Mouse (Mus musculus) heart, embryonic 11.5 days (tissue): ENCODE data around the gene Pde4b. TPM values are rescaled to one million over a fixed set of nuclear protein-coding genes. Genes with fewer than 3 reads are reported as not detected.
"Not testable (repeated sequence)": the region's sequence is repeated elsewhere in the genome, so short reads cannot be mapped to it uniquely, and the experiment has no call there.

ENCODE experiments used
- ATAC-seq: fragments of 200-750 bp; cut with Nextera tagmentation; replicated peaks from 2 replicates; pipeline ENCODE4 v1.8.0; 2017; ENCODE audit warnings: moderate library complexity; ENCODE audit not compliant: insufficient number of reproducible peaks, low FRiP score, low TSS enrichment
- H3K27ac ChIP-seq: fragments of 300-500 bp; sonication (generic); 2 replicates; pipeline ENCODE4 v1.5.1; 2014; ENCODE audit warnings: mild to moderate bottlenecking, low read depth, low read length
- H3K27me3 ChIP-seq: fragments of 300-500 bp; sonication (generic); 2 replicates; pipeline ENCODE4 v1.6.1; 2014; ENCODE audit warnings: mild to moderate bottlenecking, low read length, mixed read lengths; ENCODE audit not compliant: control insufficient read depth, insufficient read depth
- H3K36me3 ChIP-seq: fragments of 300-500 bp; sonication (generic); 2 replicates; pipeline ENCODE4 v1.6.1; 2014; ENCODE audit warnings: mild to moderate bottlenecking, low read length, moderate library complexity, mixed read lengths; ENCODE audit not compliant: control insufficient read depth, insufficient read depth
- H3K4me1 ChIP-seq: fragments of 300-500 bp; sonication (generic); 2 replicates; pipeline ENCODE4 v1.6.1; 2014; ENCODE audit warnings: low read length; ENCODE audit not compliant: control insufficient read depth, insufficient read depth
- H3K4me2 ChIP-seq: fragments of 300-500 bp; sonication (generic); 2 replicates; pipeline ENCODE4 v1.6.1; 2014; ENCODE audit warnings: mild to moderate bottlenecking, moderate library complexity
- H3K4me3 ChIP-seq: fragments of 300-500 bp; sonication (generic); 2 replicates; pipeline ENCODE4 v1.5.1; 2014; ENCODE audit warnings: low read depth, low read length
- H3K9ac ChIP-seq: fragments of 300-500 bp; sonication (generic); 2 replicates; pipeline ENCODE4 v1.6.1; 2014; ENCODE audit warnings: mild to moderate bottlenecking, low read depth, low read length, moderate library complexity
- H3K9me3 ChIP-seq: fragments of 300-500 bp; sonication (generic); replicated peaks from 2 replicates; pipeline ENCODE4 v1.6.1; 2016; ENCODE audit warnings: low read length; ENCODE audit not compliant: control insufficient read depth
- WGBS: fragments of 180-500 bp; shearing (Covaris S2); extraction: QIAGEN DNeasy Blood & Tissue Kit; methylation state at CpG from one replicate; pipeline ENCODE4 v1.1.7; 2014; ENCODE audit not compliant: insufficient replicate concordance; 5-methylcytosine and 5-hydroxymethylcytosine counted together
- polyA plus RNA-seq: library from polyadenylated mRNA; unstranded; fragments of >200 nt; fragmentation: Nextera tagmentation; extraction: Ambion mirVana; gene quantifications from 2 replicates; pipeline ENCODE4 v1.2.1, GENCODE M21; 2014

The Pde4b gene
- polyA plus RNA-seq, 1 experiment from 2014 or later: 23.9 TPM

- no peak overlapping the region for H3K9ac ChIP-seq
- no peak overlapping the region for H3K27ac ChIP-seq
- H3K36me3 ChIP-seq: no peaks in the 10 kb centered on the region
- no peak for ATAC-seq
- H3K9me3 ChIP-seq: no peaks in the 10 kb centered on the region
- H3K4me3 ChIP-seq: no peak overlapping the region
- 76% methylated on average over 11 of the region's 11 CpGs for WGBS
- no peak overlapping the region for H3K4me2 ChIP-seq
- peaks cover under 1% of the 10 kb centered on the region; the same call in 1 of the 2 replicates for H3K4me1 ChIP-seq
- no peaks in the 10 kb centered on the region for H3K27me3 ChIP-seq
Measured at GRCm38 (mm10) chr4:102491468-102492123, 404.3 kb downstream of the Pde4b start.

GRCm38 (mm10) chr4:102492911-102493310 is 405.6 kb downstream of the Pde4b start:
- no peak overlapping the region for H3K4me2 ChIP-seq
- ATAC-seq: no peak
- no peak overlapping the region for H3K27ac ChIP-seq
- H3K4me1 ChIP-seq: no peaks in the 10 kb centered on the region
- no peaks in the 10 kb centered on the region for H3K9me3 ChIP-seq
- WGBS: 86% methylated on average over 5 of the region's 5 CpGs
- no peak overlapping the region for H3K4me3 ChIP-seq
- no peaks in the 10 kb centered on the region for H3K27me3 ChIP-seq
- no peak overlapping the region for H3K9ac ChIP-seq
- H3K36me3 ChIP-seq: no peaks in the 10 kb centered on the region

DNA sequence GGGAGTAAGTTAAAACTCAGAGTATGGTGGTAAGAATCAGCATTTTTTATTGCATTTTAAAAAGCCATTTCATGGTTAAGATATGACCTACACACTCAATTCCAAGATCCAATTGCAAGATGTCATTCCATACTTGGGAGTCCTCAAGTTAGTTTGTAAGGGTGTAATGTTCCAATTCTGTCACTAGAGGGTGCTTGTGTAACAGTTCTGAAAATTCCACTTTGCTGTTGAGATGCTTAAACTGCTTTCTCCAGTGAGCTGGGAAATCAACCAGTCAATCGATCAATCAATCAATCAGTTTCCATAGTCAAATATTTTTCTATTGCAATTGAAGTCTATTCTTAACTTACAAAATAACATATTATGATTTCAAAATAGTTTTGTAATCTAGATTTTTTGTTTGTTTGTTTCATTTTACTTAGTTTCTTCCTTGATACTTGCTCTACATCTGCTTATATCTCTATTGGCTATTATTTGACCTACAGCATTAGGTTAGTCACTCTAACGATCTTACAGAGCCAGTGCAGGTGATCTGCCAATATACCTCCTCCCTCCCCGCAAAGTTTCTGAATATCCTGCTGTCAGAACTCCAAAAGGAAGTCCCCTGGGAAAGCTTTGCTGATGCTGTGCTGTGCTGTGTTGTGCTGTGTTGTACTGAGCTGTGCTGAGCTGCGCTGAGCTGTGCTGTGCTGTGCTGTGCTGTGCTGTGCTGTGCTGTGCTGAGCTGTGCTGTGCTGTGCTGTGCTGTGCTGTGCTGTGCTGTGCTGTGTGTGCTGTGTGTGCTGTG is 406.2 kb downstream of the Pde4b start:
- H3K36me3 ChIP-seq: 0 out of 2 replicates have a peak, but pooled peaks cover 3% of the 10 kb centered on the region
- no peak for ATAC-seq
- no peak overlapping the region for H3K9ac ChIP-seq
- no peak overlapping the region for H3K4me3 ChIP-seq
- no peaks in the 10 kb centered on the region for H3K27me3 ChIP-seq
- H3K4me1 ChIP-seq: no peaks in the 10 kb centered on the region
- H3K4me2 ChIP-seq: no peak overlapping the region
- no peaks in the 10 kb centered on the region for H3K9me3 ChIP-seq
- 63% methylated on average over 4 of the region's 4 CpGs for WGBS
- no peak overlapping the region for H3K27ac ChIP-seq

GRCm38 (mm10) chr4:102494203-102494602 is 406.9 kb downstream of the Pde4b start:
- not testable (repeated sequence) for H3K27ac ChIP-seq, H3K36me3 ChIP-seq, H3K27me3 ChIP-seq, H3K4me2 ChIP-seq, H3K9me3 ChIP-seq, H3K9ac ChIP-seq, H3K4me1 ChIP-seq, ATAC-seq, H3K4me3 ChIP-seq
- WGBS: 88% methylated on average over 10 of the region's 10 CpGs

DNA sequence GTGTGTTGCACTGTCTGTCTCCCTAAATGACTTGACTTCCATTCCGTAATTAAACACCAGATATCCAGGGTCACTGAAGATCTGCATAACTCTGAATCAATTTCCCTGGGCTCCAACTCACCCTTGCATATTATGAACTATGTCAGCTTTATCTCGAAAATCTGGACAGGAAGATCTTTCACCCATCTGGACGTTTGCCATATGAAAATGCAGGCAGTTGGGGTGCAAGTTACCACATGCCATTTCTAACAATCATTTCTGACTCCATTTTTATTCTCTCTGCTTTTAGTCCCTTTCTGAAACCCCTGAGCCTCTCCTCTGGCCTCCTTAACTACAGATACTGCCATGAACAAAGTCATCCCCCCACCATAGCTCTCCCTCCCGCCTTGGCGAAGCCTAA is 407.7 kb downstream of the Pde4b start:
- no peaks in the 10 kb centered on the region for H3K27me3 ChIP-seq
- H3K4me3 ChIP-seq: no peak overlapping the region
- H3K9me3 ChIP-seq: no peaks in the 10 kb centered on the region
- H3K9ac ChIP-seq: no peak overlapping the region
- H3K4me1 ChIP-seq: no peaks in the 10 kb centered on the region
- no peak overlapping the region for H3K27ac ChIP-seq
- H3K4me2 ChIP-seq: no peak overlapping the region
- 73% methylated on average over 5 of the region's 5 CpGs for WGBS
- H3K36me3 ChIP-seq: 0 out of 2 replicates have a peak, but pooled peaks cover 3% of the 10 kb centered on the region
- no peak for ATAC-seq

DNA sequence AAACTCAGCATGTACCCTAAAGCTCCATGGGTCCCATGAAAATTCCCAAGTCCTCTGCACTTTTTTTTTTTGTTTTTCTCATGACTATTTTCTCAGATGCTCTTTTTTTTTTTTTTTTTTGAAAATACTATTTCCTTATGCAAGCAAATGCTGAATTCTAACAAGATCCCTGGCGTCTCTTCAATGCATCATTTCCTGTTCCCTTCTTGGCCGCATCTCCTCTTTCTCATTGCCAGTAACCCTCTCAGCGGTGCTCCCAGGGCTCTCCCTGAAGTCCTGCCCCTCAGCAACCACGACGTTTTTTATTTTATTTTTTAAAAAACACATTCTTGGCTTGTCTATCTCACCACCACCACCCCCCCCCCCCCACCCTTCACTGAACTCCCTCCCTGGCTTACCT is 408.1 kb downstream of the Pde4b start:
- H3K4me1 ChIP-seq: no peaks in the 10 kb centered on the region
- H3K4me2 ChIP-seq: no peak overlapping the region
- WGBS: 66% methylated on average over 5 of the region's 5 CpGs
- H3K9ac ChIP-seq: no peak overlapping the region
- no peak overlapping the region for H3K4me3 ChIP-seq
- H3K27ac ChIP-seq: no peak overlapping the region
- 0 out of 2 replicates have a peak, but pooled peaks cover 3% of the 10 kb centered on the region for H3K36me3 ChIP-seq
- H3K27me3 ChIP-seq: no peaks in the 10 kb centered on the region
- H3K9me3 ChIP-seq: no peaks in the 10 kb centered on the region
- no peak for ATAC-seq

DNA sequence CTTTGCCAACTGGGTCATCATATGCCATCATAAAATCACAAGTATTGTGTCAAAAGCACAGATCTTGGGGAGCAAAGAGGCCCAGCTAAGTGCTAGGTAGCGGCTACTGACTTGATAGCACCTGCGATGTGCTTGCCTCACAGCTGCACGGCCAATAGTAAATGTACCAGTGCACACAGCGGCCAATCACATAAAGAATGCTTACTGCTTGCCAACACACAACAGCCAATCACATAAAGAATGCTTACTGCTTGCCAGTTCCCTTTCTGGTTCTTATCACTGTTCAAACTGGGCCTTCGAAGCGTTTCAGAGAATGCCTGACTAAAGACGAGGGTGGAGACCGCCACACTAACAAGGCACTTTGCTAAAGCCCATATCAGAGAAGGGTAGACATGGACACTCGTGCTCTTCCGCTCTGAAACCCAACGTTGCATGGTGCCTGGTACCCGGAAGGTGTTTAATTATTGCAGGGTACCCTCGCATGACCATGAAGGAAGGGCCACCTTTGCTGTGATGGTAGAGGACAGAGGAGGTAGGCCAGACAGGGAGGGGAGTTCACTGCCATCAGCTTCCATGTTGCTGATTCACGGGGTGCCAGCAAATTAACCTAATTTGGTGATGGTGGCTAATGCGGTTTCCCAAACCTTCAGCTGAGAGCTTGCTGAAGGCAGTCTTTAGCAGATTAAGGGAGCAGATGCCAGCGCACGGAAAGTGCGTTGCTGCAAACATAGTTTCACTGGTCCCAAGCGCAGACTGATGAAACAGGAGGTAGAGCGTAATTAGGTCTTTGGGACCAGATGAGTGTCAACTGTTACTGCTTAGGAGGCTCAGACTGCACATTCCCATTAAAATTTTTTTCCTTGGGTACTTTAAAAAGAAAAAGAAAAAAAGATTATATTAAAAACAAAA is 409.2 kb downstream of the Pde4b start:
- no peaks in the 10 kb centered on the region for H3K27me3 ChIP-seq
- no peak overlapping the region for H3K27ac ChIP-seq
- ATAC-seq: no peak
- 74% methylated on average over 20 of the region's 20 CpGs for WGBS
- 0 out of 2 replicates have a peak, but pooled peaks cover 3% of the 10 kb centered on the region for H3K36me3 ChIP-seq
- H3K9me3 ChIP-seq: no peaks in the 10 kb centered on the region
- H3K4me2 ChIP-seq: no peak overlapping the region
- no peak overlapping the region for H3K4me3 ChIP-seq
- no peak overlapping the region for H3K9ac ChIP-seq
- no peaks in the 10 kb centered on the region for H3K4me1 ChIP-seq

GRCm38 (mm10) chr4:102497221-102497620 is 409.9 kb downstream of the Pde4b start:
- no peak for ATAC-seq
- 73% methylated on average over 3 of the region's 3 CpGs for WGBS
- Histone ChIP-seq H3K27me3 (no peaks in the 10 kb centered on the region), H3K9me3 (no peaks in the 10 kb centered on the region), H3K36me3 (0 out of 2 replicates have a peak, but pooled peaks cover 3% of the 10 kb centered on the region), H3K4me2 (no peak overlapping the region), H3K4me3 (no peak overlapping the region), H3K27ac (no peak overlapping the region), H3K4me1 (no peaks in the 10 kb centered on the region), H3K9ac (no peak overlapping the region)
